Mouse (Mus musculus): ENCODE measurements at regions not wholly inside any gene's neighbourhood (a gene's known extent, or its start where the extent isn't known, plus 50 kb on each side); places are given as distances from the start of the nearest gene placed in this dataset.

GRCm38 (mm10) chr14:86327646-86328045 is 813.4 kb downstream of the Diaph3 start:
- TF ChIP-seq MAFK (IDR thresholded peaks at IDR 0.05; ENCODE audit: insufficient read depth, low read depth, low read length) (no peak), ZNF384 (IDR thresholded peaks at IDR 0.05; ENCODE audit: low read depth, low read length) (no peak), CHD2 (IDR thresholded peaks at IDR 0.05; ENCODE audit: low read depth, low read length) (no peak), HCFC1 (IDR thresholded peaks at IDR 0.05; ENCODE audit: borderline replicate concordance, insufficient read depth, low read length) (no peak), ZC3H11A (IDR thresholded peaks at IDR 0.05; ENCODE audit: borderline replicate concordance, low read depth, low read length) (no peak)

Data from ES-E14 (cell line).